Mouse (Mus musculus) splenic B cell, adult 2 months (primary cell): ENCODE results near the gene Speg.

ENCODE experiments used
- DNase-seq: peaks from one replicate; pipeline ENCODE4 v3.0.0-alpha.2; 2011; ENCODE audit warnings: low read depth, low spot score
- H3K27me3 ChIP-seq: 2 replicates; pipeline ENCODE4 v1.6.1; 2012; ENCODE audit warnings: mild to moderate bottlenecking, low read length, moderate library complexity, mixed read lengths; ENCODE audit not compliant: control insufficient read depth, poor library complexity, insufficient read depth, severe bottlenecking
- H3K36me3 ChIP-seq: 2 replicates; pipeline ENCODE4 v1.6.1; 2012; ENCODE audit warnings: mild to moderate bottlenecking, low read length, moderate library complexity, mixed read lengths; ENCODE audit not compliant: control insufficient read depth, poor library complexity, insufficient read depth, severe bottlenecking

Speg gene

DNA sequence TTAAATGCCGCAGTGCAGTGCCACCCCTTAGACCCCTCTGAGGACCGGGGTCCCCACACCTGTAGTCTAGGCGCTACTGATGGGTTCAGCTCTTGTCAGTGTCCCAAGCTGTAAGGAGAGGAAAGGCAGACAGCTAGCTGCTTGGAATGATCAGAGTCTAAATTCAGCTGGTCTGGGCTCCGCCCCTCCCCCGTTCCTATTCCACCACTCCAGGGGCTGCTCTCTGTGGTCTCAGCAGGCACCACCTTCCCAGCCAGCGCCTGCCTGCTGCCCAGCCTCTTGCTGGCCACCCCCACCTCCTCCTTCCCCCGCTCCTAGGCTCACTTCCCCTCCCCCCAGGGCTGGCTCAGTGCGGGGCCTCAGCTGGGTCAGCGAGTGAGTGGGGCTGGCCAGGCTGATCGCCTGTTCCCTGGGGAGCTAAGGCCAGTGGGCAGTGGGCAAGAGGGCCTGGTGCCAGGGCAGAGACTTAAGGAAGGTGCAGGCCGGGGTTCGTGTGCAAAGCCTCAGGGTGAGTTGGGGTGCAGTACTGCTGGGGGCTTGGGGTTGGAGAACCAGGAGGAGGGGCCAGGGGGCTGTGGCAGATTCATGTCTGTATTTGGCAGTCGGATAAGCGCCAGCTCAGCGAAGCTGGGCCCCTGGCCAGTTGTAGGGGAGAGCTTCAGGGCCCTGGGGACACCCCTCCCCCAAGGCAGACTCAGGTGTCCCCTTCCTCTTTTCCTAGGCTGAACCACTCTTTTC is 24.8 kb downstream of the Speg start:
- Histone ChIP-seq H3K36me3 (no peaks in the 10 kb centered on the region), H3K27me3 (no peaks in the 10 kb centered on the region)
- no peak for DNase-seq

DNA sequence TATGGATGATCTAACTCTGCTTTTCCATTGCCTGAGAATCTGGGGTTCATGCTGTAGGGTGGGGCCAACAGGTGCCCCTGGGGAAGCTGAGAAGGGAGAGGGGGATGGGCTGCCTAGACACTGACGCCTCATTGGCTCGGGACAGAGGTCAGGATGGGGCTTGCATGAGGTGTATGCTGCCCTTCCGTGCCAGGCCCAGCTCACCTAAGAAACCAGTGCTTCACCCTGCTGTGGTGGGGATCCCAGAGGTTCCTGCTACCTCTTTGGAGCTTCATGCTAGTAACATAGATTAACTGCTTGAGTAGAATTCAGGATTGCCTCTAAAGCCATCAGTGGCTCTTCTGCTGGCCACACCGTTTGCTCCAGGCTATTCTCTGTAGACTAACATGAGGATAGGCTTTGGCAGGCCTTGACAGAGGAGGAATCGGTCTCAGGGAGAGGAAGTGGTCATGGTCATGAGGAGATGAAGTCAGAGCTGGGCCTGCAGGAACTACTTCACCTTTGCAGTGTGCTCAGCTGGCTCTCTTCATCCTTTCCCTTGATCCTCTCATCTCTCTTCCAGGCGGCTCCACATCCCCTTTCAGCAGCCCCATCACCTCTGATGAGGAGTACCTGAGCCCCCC is 25.5 kb downstream of the Speg start:
- DNase-seq: no peak
- no peaks in the 10 kb centered on the region for H3K36me3 ChIP-seq
- no peaks in the 10 kb centered on the region for H3K27me3 ChIP-seq

DNA sequence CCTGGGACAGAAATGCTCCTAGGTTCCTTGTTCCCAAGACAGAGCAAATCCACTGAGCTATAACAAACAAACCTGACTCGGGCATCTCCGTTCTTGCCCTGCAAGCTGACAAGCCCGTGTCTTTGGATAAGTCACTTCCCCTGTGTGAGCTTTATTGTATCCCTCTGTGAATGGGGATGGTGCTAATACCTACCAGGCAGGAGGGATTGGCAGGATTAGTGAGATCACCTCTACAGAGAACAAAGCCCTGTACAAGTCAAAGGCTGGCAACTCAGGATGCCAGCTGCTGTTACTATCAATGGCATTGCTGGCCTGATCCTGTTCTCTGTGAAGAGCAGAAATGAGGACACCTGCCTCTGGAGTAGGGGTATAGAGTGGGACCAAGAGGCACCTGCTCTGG is 30.4 kb downstream of the Speg start:
- no peak for DNase-seq
- H3K36me3 ChIP-seq: no peaks in the 10 kb centered on the region
- no peaks in the 10 kb centered on the region for H3K27me3 ChIP-seq

DNA sequence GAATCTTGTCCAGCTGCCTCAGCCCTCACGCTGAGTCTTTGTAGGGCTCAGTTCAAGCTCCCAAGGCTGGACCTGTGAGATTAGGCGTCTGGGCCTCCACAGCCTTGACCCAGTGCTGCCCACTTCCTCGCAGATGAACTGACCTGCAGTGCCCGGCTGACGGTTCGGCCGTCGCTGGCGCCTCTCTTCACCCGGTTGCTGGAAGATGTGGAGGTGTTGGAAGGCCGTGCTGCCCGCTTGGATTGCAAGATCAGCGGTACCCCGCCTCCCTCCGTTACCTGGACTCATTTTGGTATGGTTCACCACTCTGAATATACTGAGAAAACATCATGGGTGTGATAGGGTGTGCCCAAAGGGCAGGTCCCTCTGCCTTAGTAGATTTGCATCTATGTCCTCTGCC is 31.1 kb downstream of the Speg start:
- Histone ChIP-seq H3K36me3 (no peaks in the 10 kb centered on the region), H3K27me3 (no peaks in the 10 kb centered on the region)
- DNase-seq: no peak

DNA sequence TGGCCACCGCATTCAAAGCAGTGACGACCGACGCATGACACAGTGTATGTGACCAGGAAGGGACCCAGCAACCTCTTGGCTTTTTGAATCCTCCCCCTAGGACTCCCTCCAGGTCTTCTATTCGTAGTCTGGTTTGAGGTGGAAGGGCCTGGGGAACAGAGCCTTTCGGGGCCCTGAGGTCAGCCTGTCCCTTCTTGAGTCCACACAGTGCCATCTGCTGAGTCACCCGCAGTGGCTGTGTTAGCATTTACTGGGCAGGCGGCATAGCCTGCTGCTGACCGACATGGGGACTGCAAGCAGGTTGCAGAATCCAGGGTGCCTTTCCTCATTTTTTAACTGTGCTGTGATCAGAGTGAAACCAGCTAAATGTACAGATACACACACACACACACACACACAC is 32.0 kb downstream of the Speg start:
- DNase-seq: no peak
- Histone ChIP-seq H3K27me3 (no peaks in the 10 kb centered on the region), H3K36me3 (no peaks in the 10 kb centered on the region)

DNA sequence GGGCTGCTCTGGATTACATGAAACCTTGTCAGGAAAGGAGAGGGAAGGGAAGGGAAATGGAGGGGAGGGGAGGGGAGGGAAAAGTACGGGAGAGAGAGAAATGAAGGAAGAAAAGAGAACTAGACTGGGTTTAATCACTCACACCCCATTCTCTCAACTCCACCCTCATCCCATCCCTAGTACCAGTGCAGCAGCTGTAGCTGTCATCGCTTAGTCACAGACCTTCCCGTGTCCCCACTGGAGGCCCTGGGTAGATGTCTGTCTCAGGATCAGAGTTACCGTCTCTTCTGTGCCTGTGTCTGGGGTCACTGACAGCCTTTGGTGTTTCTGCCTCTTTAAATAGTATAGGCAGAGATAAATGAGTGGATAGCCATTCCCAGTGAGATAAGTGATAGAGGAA is 33.1 kb downstream of the Speg start:
- H3K27me3 ChIP-seq: no peaks in the 10 kb centered on the region
- H3K36me3 ChIP-seq: no peaks in the 10 kb centered on the region
- DNase-seq: no peak

DNA sequence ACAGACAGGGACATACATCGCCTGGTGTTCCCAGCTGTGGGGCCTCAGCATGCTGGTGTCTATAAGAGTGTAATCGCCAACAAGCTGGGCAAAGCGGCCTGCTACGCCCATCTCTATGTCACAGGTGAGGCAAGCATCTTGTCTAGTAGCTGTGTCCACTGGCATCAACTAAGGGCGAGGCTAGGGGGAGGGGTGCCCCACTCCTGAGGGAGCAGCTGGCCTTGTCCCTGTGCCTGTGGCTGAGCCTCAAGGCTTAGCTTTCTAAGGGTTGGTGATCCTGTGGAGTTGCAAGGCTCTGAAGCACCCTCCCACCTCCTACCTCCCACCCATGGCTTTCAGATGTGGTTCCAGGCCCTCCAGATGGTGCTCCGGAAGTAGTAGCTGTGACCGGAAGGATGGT is 34.9 kb downstream of the Speg start:
- no peaks in the 10 kb centered on the region for H3K36me3 ChIP-seq
- no peaks in the 10 kb centered on the region for H3K27me3 ChIP-seq
- no peak for DNase-seq

DNA sequence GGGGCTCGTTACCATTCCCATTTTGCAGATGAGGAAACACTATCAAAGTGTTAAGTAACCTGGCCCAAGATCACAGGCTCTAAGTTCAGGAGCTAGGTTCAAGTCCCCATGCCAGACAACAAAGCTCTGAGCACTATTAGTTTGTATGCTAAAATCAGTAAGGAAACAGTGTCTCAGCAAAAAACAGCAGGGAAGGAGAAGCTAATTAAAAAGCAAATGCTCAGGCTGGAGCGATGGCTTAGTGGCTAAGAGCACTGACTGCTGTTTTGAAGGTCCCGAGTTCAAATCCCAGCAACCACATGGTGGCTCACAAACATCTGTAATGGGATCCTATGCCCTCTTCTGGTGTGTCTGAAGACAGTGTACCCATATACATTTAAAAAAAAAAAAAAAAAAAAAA is 37.1 kb downstream of the Speg start:
- Histone ChIP-seq H3K36me3 (no peaks in the 10 kb centered on the region), H3K27me3 (no peaks in the 10 kb centered on the region)
- no peak for DNase-seq

DNA sequence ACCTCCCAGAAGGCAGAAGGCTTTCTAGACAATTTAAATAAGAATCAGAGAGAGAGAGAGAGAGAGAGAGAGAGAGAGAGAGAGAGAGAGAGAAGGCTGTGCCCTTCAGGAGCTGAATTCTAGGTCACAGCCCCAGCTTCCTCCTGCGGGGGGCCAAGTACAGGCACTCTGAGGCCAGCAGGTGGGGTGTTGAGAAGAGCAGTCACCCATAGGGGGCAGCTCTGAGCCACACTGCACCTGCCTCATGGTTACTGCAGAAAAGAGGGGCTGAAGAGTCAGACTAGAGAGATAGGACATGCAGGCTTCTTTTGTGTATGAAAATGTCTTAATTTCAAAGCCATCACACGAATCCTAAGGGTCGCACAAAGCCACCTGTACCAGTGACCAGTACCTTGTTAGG is 38.7 kb downstream of the Speg start:
- Histone ChIP-seq H3K27me3 (no peaks in the 10 kb centered on the region), H3K36me3 (no peaks in the 10 kb centered on the region)
- peak; percentile 36 for DNase-seq

DNA sequence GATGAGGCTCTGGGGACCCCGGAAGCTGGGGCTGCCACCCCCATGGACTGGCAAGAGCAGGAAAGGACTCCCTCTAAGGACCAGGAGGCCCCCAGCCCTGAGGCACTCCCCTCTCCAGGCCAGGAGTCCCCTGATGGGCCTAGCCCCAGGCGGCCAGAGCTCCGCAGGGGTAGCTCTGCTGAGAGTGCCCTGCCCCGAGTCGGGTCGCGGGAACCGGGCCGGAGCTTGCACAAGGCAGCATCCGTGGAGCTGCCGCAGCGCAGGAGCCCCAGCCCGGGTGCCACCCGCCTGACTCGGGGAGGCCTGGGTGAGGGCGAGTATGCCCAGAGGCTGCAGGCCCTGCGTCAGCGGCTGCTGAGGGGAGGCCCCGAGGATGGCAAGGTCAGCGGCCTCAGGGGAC is 46.7 kb downstream of the Speg start:
- no peaks in the 10 kb centered on the region for H3K27me3 ChIP-seq
- H3K36me3 ChIP-seq: no peaks in the 10 kb centered on the region
- DNase-seq: no peak

DNA sequence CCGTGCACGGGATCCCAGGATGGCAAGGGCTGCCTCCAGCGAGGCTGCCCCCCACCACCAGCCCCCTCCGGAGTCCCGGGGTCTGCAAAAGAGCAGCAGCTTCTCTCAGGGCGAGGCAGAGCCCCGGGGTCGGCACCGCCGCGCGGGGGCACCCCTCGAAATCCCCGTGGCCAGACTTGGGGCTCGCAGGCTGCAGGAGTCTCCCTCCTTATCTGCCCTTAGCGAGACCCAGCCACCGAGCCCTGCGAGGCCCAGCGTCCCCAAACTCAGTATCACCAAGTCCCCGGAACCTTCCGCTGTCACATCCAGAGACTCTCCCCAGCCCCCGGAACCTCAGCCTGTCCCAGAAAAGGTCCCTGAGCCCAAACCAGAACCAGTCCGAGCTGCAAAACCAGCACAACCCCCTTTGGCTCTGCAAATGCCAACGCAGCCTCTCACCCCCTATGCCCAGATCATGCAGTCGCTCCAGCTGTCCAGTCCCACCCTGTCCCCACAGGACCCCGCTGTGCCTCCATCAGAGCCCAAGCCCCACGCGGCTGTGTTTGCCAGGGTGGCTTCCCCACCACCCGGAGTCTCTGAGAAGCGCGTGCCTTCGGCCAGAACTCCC is 47.2 kb downstream of the Speg start:
- no peaks in the 10 kb centered on the region for H3K36me3 ChIP-seq
- no peaks in the 10 kb centered on the region for H3K27me3 ChIP-seq
- no peak for DNase-seq

DNA sequence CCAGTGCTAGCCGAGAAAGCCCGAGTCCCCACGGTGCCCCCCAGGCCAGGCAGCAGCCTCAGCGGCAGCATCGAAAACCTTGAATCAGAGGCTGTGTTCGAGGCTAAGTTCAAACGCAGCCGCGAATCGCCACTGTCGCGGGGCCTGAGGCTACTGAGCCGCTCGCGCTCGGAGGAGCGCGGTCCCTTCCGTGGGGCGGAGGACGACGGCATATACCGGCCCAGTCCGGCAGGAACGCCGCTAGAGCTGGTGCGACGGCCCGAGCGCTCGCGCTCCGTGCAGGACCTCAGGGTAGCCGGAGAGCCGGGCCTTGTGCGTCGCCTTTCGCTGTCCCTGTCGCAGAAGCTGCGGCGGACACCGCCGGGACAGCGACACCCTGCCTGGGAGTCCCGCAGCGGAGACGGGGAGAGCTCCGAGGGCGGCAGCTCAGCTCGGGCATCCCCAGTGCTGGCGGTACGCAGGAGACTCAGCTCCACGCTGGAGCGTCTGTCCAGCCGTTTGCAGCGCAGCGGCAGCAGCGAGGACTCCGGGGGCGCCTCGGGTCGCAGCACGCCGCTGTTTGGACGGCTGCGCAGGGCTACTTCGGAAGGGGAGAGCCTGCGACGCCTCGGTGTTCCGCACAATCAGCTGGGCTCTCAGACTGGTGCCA is 47.9 kb downstream of the Speg start:
- Histone ChIP-seq H3K36me3 (no peaks in the 10 kb centered on the region), H3K27me3 (no peaks in the 10 kb centered on the region)
- DNase-seq: no peak

DNA sequence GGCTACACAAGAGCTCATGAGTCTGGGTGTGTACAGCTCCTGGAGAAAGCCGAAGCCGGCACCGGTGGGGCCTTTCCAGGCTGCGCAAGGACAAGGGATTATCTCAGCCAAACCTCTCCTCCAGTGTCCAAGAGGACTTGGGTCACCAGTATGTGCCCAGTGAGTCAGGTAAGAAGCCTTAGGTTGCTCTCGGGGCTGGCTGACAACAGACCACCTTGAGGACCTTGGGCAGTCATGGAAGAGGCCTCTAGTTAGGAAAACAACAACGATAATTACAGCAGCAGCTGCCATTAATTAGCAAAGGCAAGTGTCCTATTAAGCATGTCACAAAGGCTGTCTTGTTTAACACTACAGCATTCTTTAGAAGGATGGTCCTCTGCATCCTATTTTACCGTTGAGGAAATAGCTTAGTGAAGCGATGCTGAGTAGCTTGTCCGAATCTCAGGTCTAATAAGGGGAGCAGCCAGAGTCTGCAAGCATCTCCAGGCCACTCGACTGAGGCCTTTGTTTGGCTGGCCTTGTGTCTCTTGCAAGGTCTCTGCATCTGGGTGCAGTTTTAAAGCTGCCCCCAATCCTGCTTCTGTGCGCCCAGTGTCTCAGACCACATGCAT is 48.8 kb downstream of the Speg start:
- H3K27me3 ChIP-seq: no peaks in the 10 kb centered on the region
- no peaks in the 10 kb centered on the region for H3K36me3 ChIP-seq
- DNase-seq: no peak

DNA sequence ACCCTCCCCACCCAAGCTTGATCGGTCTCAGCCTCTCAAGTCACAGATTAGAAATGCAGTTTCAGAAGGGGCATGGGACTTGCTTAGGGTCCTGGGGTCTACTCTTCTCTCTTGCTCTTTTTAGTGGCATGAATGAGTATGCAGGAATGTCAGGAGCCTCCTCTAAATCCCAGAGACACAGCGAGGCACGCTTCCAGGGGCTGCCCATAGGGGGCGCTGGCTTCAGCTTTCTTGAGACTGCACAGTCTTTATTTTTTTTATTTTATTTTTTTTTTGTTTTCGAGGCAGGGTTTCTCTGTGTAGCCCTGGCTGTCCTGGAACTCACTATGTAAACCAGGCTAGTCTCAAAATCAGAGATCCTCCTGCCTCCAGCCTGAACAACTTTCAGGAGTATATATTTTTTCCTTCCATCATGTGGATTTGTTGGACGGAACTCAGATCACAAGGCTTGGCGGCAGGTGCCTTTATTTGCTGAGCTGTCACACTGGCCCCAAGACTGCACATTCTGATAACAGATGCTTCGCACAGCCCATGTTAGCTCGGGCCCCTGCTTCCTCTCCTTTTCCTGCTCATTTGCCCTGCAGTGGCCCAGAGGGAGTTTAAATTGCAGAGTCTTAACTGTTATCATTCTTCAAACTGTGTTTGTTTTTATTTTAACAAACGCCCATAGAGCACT is 50.8 kb downstream of the Speg start:
- DNase-seq: peak; percentile 53
- no peaks in the 10 kb centered on the region for H3K36me3 ChIP-seq
- no peaks in the 10 kb centered on the region for H3K27me3 ChIP-seq
